Mouse (Mus musculus) adrenal gland, postnatal 25 days (tissue): ENCODE results near the gene Prpf6. TPM values are rescaled to one million over a fixed set of nuclear protein-coding genes. Genes with fewer than 3 reads are reported as not detected.

ENCODE experiments used
- DNase-seq: peaks from one replicate; pipeline ENCODE4 v3.0.0; 2021; ENCODE audit warnings: mixed read lengths
- long read RNA-seq: library from polyadenylated mRNA; stranded (forward); transcript quantifications from one replicate; pipeline ENCODE4 v2.0.0, GENCODE M21; 2021
- total RNA-seq: library from RNA; stranded (reverse); gene quantifications from 2 replicates; pipeline ENCODE4 v1.2.3, GENCODE M21; 2021

The Prpf6 gene
- 57.7 and 73.7 TPM in 2 replicates for total RNA-seq
- long read RNA-seq, transcript Prpf6-201 (21 exons, 3,054 nt) = major isoform, 87 of 107 reads
- long read RNA-seq, partial matches to known transcripts = 15 of 107 reads
- long read RNA-seq, other reads (novel, unspliced or antisense) = 5 of 107 reads

GRCm38 (mm10) chr2:181591528-181592085, at the start of gene Prpf6:
Gene Prpf6 (plus strand): TSS chr2:181591868.
- DNase-seq = no peak

- no peak for DNase-seq
These were observed 45.5 kb upstream of the Prpf6 start for GRCm38 (mm10) chr2:181546142-181546541.

GRCm38 (mm10) chr2:181548227-181548626, 43.4 kb upstream of the Prpf6 start:
- no peak for DNase-seq

- DNase-seq = no peak
These were observed 43.0 kb upstream of the Prpf6 start for GRCm38 (mm10) chr2:181548682-181549081.

- no peak for DNase-seq
These were observed 41.4 kb upstream of the Prpf6 start for GRCm38 (mm10) chr2:181550233-181550632.

- DNase-seq = no peak
These were observed 37.9 kb upstream of the Prpf6 start for GRCm38 (mm10) chr2:181553772-181554171.

GRCm38 (mm10) chr2:181567338-181567737, 24.3 kb upstream of the Prpf6 start:
- DNase-seq = no peak

GRCm38 (mm10) chr2:181568272-181569008, 23.2 kb upstream of the Prpf6 start:
- DNase-seq = peak; percentile 45

GRCm38 (mm10) chr2:181569856-181570255, 21.8 kb upstream of the Prpf6 start:
- no peak for DNase-seq

GRCm38 (mm10) chr2:181570375-181570774, 21.3 kb upstream of the Prpf6 start:
- DNase-seq = no peak

- DNase-seq = no peak
These were observed 20.6 kb upstream of the Prpf6 start for GRCm38 (mm10) chr2:181570921-181571595.

- DNase-seq = no peak
These were observed 19.6 kb upstream of the Prpf6 start for GRCm38 (mm10) chr2:181571941-181572670.

- DNase-seq = no peak
These were observed 18.4 kb upstream of the Prpf6 start for GRCm38 (mm10) chr2:181572921-181573920.

GRCm38 (mm10) chr2:181573961-181574360, 17.7 kb upstream of the Prpf6 start:
- DNase-seq = no peak

- DNase-seq = no peak
These were observed 16.6 kb upstream of the Prpf6 start for GRCm38 (mm10) chr2:181574921-181575545.

- DNase-seq = no peak
These were observed 15.1 kb upstream of the Prpf6 start for GRCm38 (mm10) chr2:181576613-181577012.

- DNase-seq = no peak
These were observed 14.5 kb upstream of the Prpf6 start for GRCm38 (mm10) chr2:181577126-181577525.

- no peak for DNase-seq
These were observed 13.6 kb upstream of the Prpf6 start for GRCm38 (mm10) chr2:181577981-181578581.

- DNase-seq = no peak
These were observed 12.7 kb upstream of the Prpf6 start for GRCm38 (mm10) chr2:181578790-181579618.
